Mouse (Mus musculus) stomach, postnatal 0 days (tissue): ENCODE data around the gene Smg9. TPM values are rescaled to one million over a fixed set of nuclear protein-coding genes. Genes with fewer than 3 reads are reported as not detected.
A peak's percentile ranks its signal among the peaks of the same experiment; 100 is the strongest.

ENCODE experiments used
- ATAC-seq: fragments of 200-750 bp; cut with Nextera tagmentation; 2 replicates; pipeline ENCODE4 v1.8.0; 2017; ENCODE audit not compliant: low FRiP score, low TSS enrichment
- DNase-seq: peaks from one replicate; pipeline ENCODE4 v3.0.0-alpha.2; 2016; ENCODE audit warnings: low spot score
- H3K27ac ChIP-seq: fragments of 300-500 bp; sonication (generic); replicated peaks from 2 replicates; pipeline ENCODE4 v1.5.1; 2014; ENCODE audit warnings: mild to moderate bottlenecking, control low read depth
- H3K27me3 ChIP-seq: fragments of 300-500 bp; sonication (generic); 2 replicates; pipeline ENCODE4 v1.6.1; 2014; ENCODE audit warnings: low read length; ENCODE audit not compliant: control insufficient read depth, insufficient read depth
- H3K36me3 ChIP-seq: fragments of 300-500 bp; sonication (generic); 2 replicates; pipeline ENCODE4 v1.6.1; 2014; ENCODE audit warnings: low read length, mixed read lengths; ENCODE audit not compliant: control insufficient read depth, insufficient read depth
- H3K4me1 ChIP-seq: fragments of 300-500 bp; sonication (generic); replicated peaks from 2 replicates; pipeline ENCODE4 v1.6.1; 2014; ENCODE audit warnings: antibody characterized with exemption; ENCODE audit not compliant: control insufficient read depth, insufficient read depth
- H3K4me2 ChIP-seq: fragments of 300-500 bp; sonication (generic); replicated peaks from 2 replicates; pipeline ENCODE4 v1.6.1; 2014; ENCODE audit warnings: low read depth, mild to moderate bottlenecking, control low read depth, moderate library complexity
- H3K4me3 ChIP-seq: fragments of 300-500 bp; sonication (generic); 2 replicates; pipeline ENCODE4 v1.5.1; 2014; ENCODE audit warnings: low read depth, low read length, control low read depth
- H3K9ac ChIP-seq: fragments of 300-500 bp; sonication (generic); 2 replicates; pipeline ENCODE4 v1.6.1; 2014; ENCODE audit warnings: mild to moderate bottlenecking, low read length, control low read depth, mixed read lengths
- H3K9me3 ChIP-seq: fragments of 300-500 bp; sonication (generic); 2 replicates; pipeline ENCODE4 v1.6.1; 2016; ENCODE audit warnings: low read length; ENCODE audit not compliant: control insufficient read depth
- CTCF ChIP-seq: IDR thresholded peaks from 2 replicates; pipeline ENCODE4 v1.5.1; 2016; ENCODE audit warnings: antibody characterized with exemption, low read depth, mild to moderate bottlenecking, moderate library complexity
- EP300 ChIP-seq: optimal IDR thresholded peaks from 2 replicates; pipeline ENCODE3; 2016; ENCODE audit warnings: antibody characterized with exemption
- WGBS: fragments of 180-500 bp; shearing (Covaris S2); extraction: QIAGEN DNeasy Blood & Tissue Kit; methylation state at CpG from one replicate; pipeline ENCODE4 v1.1.7; 2014; 5-methylcytosine and 5-hydroxymethylcytosine counted together
- polyA plus RNA-seq: library from polyadenylated mRNA; unstranded; fragments of >200 nt; fragmentation: Nextera tagmentation; extraction: Ambion mirVana; gene quantifications from 2 replicates; pipeline ENCODE4 v1.2.1, GENCODE M21; 2015

The Smg9 gene
- polyA plus RNA-seq, 1 experiment from 2014 or later: 14.1 TPM

DNA sequence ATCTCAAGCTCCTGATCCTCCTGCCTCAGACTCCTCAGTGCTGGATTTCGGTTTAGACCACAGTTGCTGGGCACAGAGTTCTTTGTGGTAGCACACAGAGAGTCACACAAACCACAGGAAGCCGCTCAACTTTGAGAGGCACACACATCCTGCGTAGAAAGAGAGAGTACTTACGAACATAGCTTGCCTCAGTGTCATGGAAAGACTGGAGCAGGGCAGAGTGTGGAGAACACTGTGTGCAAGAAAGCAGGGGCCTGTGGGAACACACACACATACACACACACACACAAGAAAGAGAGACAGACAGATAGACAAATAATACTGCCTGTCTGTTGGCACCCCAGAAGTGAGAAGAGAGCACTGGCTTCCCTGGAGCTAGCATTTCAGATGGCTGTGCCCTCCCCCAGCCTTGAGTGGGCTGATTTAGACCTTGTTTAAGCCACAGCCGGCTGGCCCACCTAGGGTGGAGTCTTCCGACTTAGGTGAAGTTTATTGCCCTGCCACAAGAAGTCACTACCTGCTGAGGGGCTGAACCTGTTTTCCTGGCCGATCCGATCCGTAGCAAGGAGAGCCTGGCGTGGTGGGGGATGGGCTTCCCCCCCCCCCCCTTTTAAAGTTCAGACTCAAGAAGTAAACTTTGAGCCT lies 58.4 kb downstream of the Smg9 start:
- no peak for TF ChIP-seq CTCF
- no peak for TF ChIP-seq EP300
- no peak overlapping the region for H3K4me3 ChIP-seq
- no peaks in the 10 kb centered on the region for H3K9me3 ChIP-seq
- no peak overlapping the region for H3K9ac ChIP-seq
- no peaks in the 10 kb centered on the region for H3K27me3 ChIP-seq
- ATAC-seq: no peak
- no peak for DNase-seq
- H3K4me1 ChIP-seq: 0 out of 2 replicates have a peak, but pooled peaks cover 2% of the 10 kb centered on the region
- H3K36me3 ChIP-seq: no peaks in the 10 kb centered on the region
- H3K27ac ChIP-seq: no peak overlapping the region
- 53% methylated on average over 10 of the region's 10 CpGs for WGBS
- H3K4me2 ChIP-seq: no peak overlapping the region

DNA sequence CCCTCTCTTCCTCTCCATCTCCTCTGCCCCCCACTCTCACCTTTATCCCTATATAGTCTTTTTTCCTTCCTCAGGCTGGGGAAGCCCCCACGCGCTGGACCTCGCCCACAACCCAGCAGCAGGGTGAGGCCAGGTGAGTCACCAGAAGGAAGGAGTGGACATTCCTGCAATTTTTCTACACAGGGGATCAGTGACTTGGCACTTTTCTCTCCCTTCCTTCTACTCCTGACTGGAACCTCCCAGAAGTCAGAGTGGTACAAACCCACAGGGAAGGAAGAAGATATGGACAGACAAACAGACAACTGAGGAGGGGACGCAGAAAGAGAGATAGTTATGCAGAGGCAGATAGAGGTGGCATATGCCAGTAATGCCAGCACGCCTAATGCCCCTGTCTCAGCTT lies 60.0 kb downstream of the Smg9 start:
- H3K27me3 ChIP-seq: no peaks in the 10 kb centered on the region
- no peak overlapping the region for H3K4me3 ChIP-seq
- H3K27ac ChIP-seq: peak overlapping the region; percentile 91
- no peak overlapping the region for H3K9ac ChIP-seq
- no peak for TF ChIP-seq CTCF
- no peak for TF ChIP-seq EP300
- DNase-seq: peak; percentile 74
- H3K4me1 ChIP-seq: peaks cover 2% of the 10 kb centered on the region; the same call in 1 of the 2 replicates
- no peaks in the 10 kb centered on the region for H3K36me3 ChIP-seq
- no peaks in the 10 kb centered on the region for H3K9me3 ChIP-seq
- ATAC-seq: peak; percentile 83
- 51% methylated on average over 5 of the region's 5 CpGs for WGBS
- H3K4me2 ChIP-seq: no peak overlapping the region

DNA sequence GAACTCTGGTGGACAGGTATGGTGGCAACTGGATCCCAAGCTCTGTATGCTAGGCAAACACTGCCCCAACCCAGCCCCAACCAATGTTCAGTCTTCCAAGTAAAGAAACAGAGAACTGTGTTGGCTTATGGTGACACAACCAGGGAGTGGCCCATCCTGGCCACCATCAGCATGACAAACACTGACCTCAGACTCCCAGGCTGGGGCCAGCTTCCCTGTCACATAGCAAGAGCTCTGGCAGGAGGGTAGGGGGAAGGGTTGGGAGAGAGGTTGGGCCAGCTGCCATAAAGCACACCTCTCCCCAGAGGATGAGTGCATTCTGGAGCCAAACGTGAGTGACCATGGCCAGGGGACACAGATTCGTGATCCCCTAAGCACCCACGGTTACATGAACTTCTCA lies 60.4 kb downstream of the Smg9 start:
- ATAC-seq (peak; percentile 90), DNase-seq (peak; percentile 81)
- 42% methylated on average over 3 of the region's 3 CpGs for WGBS
- Histone ChIP-seq H3K36me3 (no peaks in the 10 kb centered on the region), H3K9ac (0 out of 2 replicates have a peak overlapping the region, but pooled peaks have one; percentile 8), H3K4me1 (peaks cover 2% of the 10 kb centered on the region; the same call in 1 of the 2 replicates), H3K4me3 (no peak overlapping the region), H3K27me3 (no peaks in the 10 kb centered on the region), H3K9me3 (no peaks in the 10 kb centered on the region), H3K27ac (peak overlapping the region; percentile 91), H3K4me2 (no peak overlapping the region)
- TF ChIP-seq CTCF (no peak), EP300 (no peak)

DNA sequence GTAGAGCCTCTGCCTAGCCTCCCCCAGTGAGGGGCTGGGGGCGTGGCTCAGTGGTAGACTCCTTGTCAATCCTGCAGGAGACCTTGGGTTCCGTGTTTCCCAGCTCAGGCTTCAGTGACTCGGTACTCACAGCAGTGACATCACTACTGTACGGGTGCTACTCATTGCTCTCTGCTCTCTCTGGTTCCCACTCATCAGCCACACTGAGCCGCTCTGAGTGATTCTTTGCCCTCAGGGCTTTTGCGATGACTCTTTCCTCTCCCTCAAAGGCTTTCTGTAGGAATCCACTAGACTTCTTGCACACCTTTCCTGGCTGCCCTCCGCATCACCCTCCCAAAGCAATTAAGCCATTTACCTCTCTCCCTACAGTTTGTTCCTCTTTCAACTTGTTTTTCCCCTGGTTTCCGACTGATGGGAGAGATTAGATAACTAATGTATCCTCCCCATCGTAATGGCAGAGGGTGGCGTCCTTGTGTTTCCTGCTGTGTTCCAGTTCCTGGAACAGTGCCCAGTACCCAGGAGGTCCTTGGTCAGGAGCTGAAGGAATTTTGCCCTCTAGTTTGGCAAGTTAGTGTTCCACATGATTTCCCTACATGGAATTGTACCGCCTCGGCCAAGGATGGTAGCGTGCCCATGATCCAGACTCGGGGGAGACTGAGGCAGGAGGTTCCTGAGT lies 62.1 kb downstream of the Smg9 start:
- Histone ChIP-seq H3K9ac (no peak overlapping the region), H3K36me3 (no peaks in the 10 kb centered on the region), H3K9me3 (no peaks in the 10 kb centered on the region), H3K4me2 (no peak overlapping the region; the same call in 1 of the 2 replicates), H3K4me1 (peaks cover 2% of the 10 kb centered on the region; the same call in 1 of the 2 replicates), H3K27me3 (no peaks in the 10 kb centered on the region), H3K27ac (peak overlapping the region; percentile 56), H3K4me3 (no peak overlapping the region)
- DNase-seq (peak; percentile 54), ATAC-seq (peak; percentile 27; the same call in 1 of the 2 replicates)
- 37% methylated on average over 14 of the region's 14 CpGs for WGBS
- TF ChIP-seq CTCF (no peak), EP300 (no peak)

DNA sequence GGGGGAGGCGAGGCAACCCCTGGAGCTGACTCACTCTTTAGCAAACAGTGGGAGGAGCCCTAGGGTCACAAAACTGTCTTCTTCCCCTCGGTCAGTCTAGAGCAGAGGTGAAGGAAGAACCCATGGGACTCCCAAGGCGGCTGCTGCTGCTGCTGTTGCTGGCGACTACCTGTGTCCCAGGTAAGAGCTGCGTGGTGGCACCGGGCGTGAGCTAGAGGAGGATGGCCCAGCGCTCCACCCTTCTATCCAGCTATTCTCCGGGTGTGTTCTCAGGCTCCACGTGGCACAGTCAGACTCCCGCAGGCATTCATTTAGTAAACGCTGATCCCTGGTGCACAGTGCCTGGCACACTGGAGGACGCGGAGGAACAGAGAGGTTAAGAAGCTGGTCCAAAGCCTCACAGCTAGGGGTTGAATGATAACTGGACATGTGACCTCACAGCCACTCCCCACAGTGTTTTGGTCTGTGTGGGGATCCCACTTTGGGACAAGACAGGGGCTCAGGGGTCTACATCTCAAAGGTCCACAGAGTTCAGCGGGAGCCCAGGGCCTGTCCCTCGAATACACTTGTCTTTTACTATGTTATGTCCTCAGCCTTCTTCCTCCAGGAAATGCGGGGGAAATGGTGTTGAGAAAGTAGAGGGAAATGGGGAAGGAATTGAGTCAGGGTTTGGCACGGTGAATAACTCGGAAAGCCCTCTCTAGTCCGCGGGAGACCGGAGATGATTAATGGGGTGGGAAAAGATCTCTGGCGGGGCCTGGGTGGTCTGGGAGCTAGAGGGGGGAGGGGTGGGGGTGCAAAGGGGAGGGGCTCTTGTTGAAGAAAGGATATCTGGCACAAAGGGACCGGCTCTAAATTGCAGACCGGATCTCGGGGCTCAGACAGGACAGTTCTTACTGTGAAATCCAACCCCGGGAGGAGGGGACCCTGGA lies 63.2 kb downstream of the Smg9 start, which contains the start of gene Plaur:
Plaur (plus strand) TSS at position 97 of the 932 bp plus-strand sequence.
- Histone ChIP-seq H3K4me3 (peak within 1 kb of the TSS; percentile 44), H3K27ac (peak within 1 kb of the TSS; percentile 85), H3K27me3 (no peaks in the 10 kb centered on the region), H3K36me3 (no peaks in the 10 kb centered on the region), H3K4me2 (peak within 1 kb of the TSS; percentile 72), H3K9me3 (no peaks in the 10 kb centered on the region), H3K9ac (peak within 1 kb of the TSS; percentile 64), H3K4me1 (peaks cover 2% of the 10 kb centered on the region; the same call in 1 of the 2 replicates)
- 2% methylated on average over 27 of the region's 27 CpGs for WGBS
- peak; percentile 75 for DNase-seq
- peak; percentile 57 for ATAC-seq
- TF ChIP-seq CTCF (0 out of 2 replicates have a peak, but pooled peaks have one; percentile 0), EP300 (no peak)
